Mouse (Mus musculus) limb, embryonic 12.5 days (tissue): ENCODE measurements around the gene Cpeb2. TPM values are rescaled to one million over a fixed set of nuclear protein-coding genes. Genes with fewer than 3 reads are reported as not detected.

Experiments
- ATAC-seq: fragments of 200-750 bp; cut with Nextera tagmentation; 2 replicates; pipeline ENCODE4 v1.8.0; 2017; ENCODE audit warnings: low read depth, moderate TSS enrichment; ENCODE audit not compliant: insufficient number of reproducible peaks, insufficient read depth, low FRiP score, low TSS enrichment
- H3K27ac ChIP-seq: fragments of 300-500 bp; sonication (generic); 2 replicates; pipeline ENCODE4 v1.5.1; 2016; ENCODE audit warnings: mild to moderate bottlenecking, moderate library complexity
- H3K27me3 ChIP-seq: fragments of 300-500 bp; sonication (generic); 2 replicates; pipeline ENCODE4 v1.6.1; 2016; ENCODE audit warnings: mild to moderate bottlenecking, moderate library complexity
- H3K36me3 ChIP-seq: fragments of 300-500 bp; sonication (generic); 2 replicates; pipeline ENCODE4 v1.6.1; 2016; ENCODE audit warnings: mild to moderate bottlenecking, moderate library complexity
- H3K4me1 ChIP-seq: fragments of 300-500 bp; sonication (generic); replicated peaks from 2 replicates; pipeline ENCODE4 v1.6.1; 2016
- H3K4me2 ChIP-seq: fragments of 300-500 bp; sonication (generic); 2 replicates; pipeline ENCODE4 v1.6.1; 2016; ENCODE audit warnings: mild to moderate bottlenecking, moderate library complexity
- H3K4me3 ChIP-seq: fragments of 300-500 bp; sonication (generic); replicated peaks from 2 replicates; pipeline ENCODE4 v1.5.1; 2016; ENCODE audit warnings: mild to moderate bottlenecking
- H3K9ac ChIP-seq: fragments of 300-500 bp; sonication (generic); replicated peaks from 2 replicates; pipeline ENCODE4 v1.6.1; 2016; ENCODE audit warnings: mild to moderate bottlenecking, moderate library complexity
- H3K9me3 ChIP-seq: fragments of 300-500 bp; sonication (generic); 2 replicates; pipeline ENCODE4 v1.6.1; 2016; ENCODE audit warnings: mild to moderate bottlenecking, moderate library complexity
- WGBS: fragments of 180-500 bp; shearing (Covaris S2); methylation state at CpG from one replicate; pipeline ENCODE4 v1.1.7; 2016; 5-methylcytosine and 5-hydroxymethylcytosine counted together
- polyA plus RNA-seq: library from polyadenylated mRNA; unstranded; fragments of >200 nt; fragmentation: Nextera tagmentation; extraction: Ambion mirVana; gene quantifications from 2 replicates; pipeline ENCODE4 v1.2.1, GENCODE M21; 2016

Gene Cpeb2
- polyA plus RNA-seq, 1 experiment from 2014 or later = 1.3 TPM

DNA sequence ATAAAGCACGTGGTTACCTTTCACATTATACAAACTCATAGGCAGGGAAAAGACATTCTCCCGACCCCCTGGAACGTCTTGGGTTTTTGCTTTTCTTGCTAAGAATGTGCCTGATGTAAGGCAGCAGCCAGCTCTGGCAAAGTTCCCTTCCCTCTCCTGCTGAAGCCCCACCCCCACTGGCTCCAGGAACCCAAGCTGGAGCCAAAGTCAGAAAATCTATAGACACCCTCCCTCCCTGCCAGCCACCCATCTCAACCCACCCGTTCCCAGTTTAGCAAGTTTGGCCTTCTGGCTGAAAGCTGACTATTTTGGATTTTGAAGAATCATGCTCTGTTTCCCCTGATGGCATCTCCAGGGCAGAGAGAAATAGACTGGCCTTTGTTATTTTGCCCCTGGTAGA is 95.6 kb downstream of the Cpeb2 start:
- ATAC-seq = no peak
- H3K27ac ChIP-seq = no peak overlapping the region
- no peak overlapping the region for H3K9ac ChIP-seq
- no peaks in the 10 kb centered on the region for H3K9me3 ChIP-seq
- no peak overlapping the region for H3K4me3 ChIP-seq
- H3K27me3 ChIP-seq = no peaks in the 10 kb centered on the region
- WGBS = 32% methylated on average over 4 of the region's 4 CpGs
- peaks cover 12% of the 10 kb centered on the region for H3K4me1 ChIP-seq
- no peak overlapping the region for H3K4me2 ChIP-seq
- no peaks in the 10 kb centered on the region for H3K36me3 ChIP-seq

DNA sequence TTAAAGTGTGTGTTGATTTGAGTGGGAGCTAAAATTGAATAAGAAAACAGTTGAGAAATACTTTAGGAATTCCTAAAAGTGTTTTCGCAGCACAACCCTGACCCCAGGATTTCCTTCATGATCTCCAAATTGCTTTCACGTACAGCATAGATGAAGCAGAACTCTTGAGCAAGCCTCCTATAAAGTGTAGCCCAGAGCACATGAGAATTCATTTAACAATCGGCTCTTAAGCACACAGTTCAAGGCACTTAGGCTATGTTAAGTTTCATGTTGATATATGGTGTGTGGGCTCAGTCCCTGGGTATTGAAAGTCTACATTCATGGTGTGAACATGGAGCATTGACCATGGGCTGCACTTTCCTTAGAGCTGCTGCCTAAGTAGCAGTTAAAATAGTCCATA is 97.3 kb downstream of the Cpeb2 start:
- Histone ChIP-seq H3K27me3 (no peaks in the 10 kb centered on the region), H3K9ac (no peak overlapping the region), H3K27ac (no peak overlapping the region), H3K4me3 (no peak overlapping the region), H3K36me3 (no peaks in the 10 kb centered on the region), H3K9me3 (no peaks in the 10 kb centered on the region), H3K4me2 (no peak overlapping the region), H3K4me1 (peaks cover 12% of the 10 kb centered on the region)
- ATAC-seq = peak; percentile 59; the same call in 1 of the 2 replicates
- WGBS = 45% methylated on average over 3 of the region's 3 CpGs

DNA sequence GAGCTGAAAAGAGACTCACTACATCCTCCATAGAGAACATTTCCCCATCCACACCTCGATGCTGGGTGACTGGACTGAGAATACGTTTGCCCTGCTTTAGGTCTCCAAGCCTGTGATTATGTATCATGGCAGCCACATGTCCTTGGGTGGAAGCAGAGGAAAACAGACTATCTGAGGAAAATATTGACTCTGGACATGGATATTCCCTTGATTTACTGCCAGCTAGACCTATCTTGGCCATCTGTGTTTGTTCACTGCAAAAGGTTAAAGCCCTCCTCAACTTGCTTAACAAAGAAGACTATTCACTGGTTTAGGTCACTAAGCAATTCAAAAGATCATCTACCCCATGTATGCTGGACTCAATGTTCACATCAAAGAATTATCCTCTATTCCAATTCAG is 101.5 kb downstream of the Cpeb2 start:
- Histone ChIP-seq H3K9ac (no peak overlapping the region), H3K27ac (no peak overlapping the region), H3K36me3 (no peaks in the 10 kb centered on the region), H3K27me3 (no peaks in the 10 kb centered on the region), H3K4me2 (no peak overlapping the region), H3K4me1 (peaks cover 4% of the 10 kb centered on the region; the same call in 1 of the 2 replicates), H3K9me3 (no peaks in the 10 kb centered on the region), H3K4me3 (no peak overlapping the region)
- no peak for ATAC-seq
- 77% methylated on average over 2 of the region's 2 CpGs for WGBS

DNA sequence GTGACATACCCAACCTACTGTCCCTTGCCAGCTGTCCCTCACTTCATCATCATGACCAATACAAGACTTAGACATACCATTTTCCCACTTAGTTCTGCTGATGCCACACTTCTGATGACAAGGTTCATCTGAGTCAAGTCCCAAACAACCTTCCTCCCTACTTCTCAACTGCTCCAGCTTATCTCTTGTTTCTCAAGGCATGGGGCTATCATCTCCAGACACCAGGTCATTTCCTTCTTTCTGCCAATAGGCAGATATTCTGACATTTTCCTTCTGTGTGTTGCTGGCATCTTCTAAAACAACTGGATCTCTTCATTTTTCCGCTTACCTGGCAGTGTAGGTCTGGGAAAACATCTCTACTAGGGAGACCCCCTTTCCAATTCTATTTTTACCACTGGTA is 104.2 kb downstream of the Cpeb2 start:
- H3K9ac ChIP-seq = no peak overlapping the region
- no peaks in the 10 kb centered on the region for H3K36me3 ChIP-seq
- 94% methylated on average over 1 of the region's 1 CpGs for WGBS
- no peak overlapping the region for H3K27ac ChIP-seq
- H3K9me3 ChIP-seq = no peaks in the 10 kb centered on the region
- H3K4me3 ChIP-seq = no peak overlapping the region
- H3K27me3 ChIP-seq = no peaks in the 10 kb centered on the region
- no peak for ATAC-seq
- no peak overlapping the region for H3K4me2 ChIP-seq
- H3K4me1 ChIP-seq = no peaks in the 10 kb centered on the region

DNA sequence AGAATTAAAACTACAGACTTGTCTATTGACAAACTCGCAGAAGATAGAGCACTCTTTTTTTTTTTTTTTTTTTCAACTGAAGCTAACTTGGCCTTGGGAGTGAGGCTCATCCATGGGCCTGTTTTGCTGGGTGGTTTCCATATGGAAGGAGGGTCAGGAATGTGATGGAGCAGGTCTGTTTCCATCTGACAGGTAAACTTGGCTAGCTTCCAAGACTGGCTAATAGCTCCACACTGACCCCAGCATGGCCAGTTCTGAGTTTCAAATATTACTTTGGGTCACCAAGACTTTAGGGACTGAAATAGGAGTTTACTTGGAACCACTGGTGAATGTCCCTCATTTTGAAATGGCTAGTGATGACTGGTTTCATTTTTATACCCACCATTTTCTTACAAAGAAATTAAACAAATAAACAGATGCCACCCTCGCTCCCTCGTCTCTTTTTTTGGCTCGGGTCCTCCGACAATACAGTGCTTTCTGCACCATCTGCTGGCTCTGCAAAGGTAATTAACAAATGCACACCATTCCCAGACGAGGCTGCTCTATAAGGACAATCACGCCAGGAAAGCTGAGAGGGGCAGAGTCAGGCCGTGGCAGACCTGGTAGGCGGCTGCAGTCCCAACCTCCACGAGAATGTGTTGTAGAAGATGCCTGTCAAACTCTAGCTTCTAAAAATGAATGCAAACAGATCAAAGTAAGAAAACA is 106.0 kb downstream of the Cpeb2 start:
- no peaks in the 10 kb centered on the region for H3K36me3 ChIP-seq
- H3K27me3 ChIP-seq = no peaks in the 10 kb centered on the region
- H3K4me1 ChIP-seq = no peaks in the 10 kb centered on the region
- H3K4me2 ChIP-seq = no peak overlapping the region
- no peak overlapping the region for H3K4me3 ChIP-seq
- 56% methylated on average over 10 of the region's 10 CpGs for WGBS
- H3K9me3 ChIP-seq = no peaks in the 10 kb centered on the region
- H3K9ac ChIP-seq = no peak overlapping the region
- ATAC-seq = no peak
- no peak overlapping the region for H3K27ac ChIP-seq
